ENCODE assay signal across 31 mouse cellular contexts in the genomic region with DNA sequence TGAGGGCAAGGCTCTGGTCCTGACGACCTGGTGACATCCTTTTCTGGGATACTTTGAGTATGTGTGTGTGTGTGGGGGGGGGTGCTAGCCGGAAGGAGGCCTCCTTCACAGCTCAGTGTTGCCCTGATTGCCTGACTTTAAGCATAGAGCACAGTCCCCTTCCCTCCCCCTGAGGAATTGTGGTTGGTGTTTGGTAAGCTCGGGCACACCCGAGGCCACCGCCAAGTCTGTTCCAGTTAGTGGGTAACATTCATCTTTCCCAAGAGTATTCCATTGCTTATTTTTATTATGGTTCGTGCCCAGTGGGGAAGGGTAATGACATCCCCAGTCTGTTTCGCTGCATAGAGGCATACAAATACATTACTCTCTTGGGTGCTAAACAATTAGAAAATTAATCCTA.
DNase-seq lines count a peak whose midpoint lies in the region; ATAC-seq and TF ChIP-seq lines count a peak whose summit lies in the region.
"Had no signal": no experiment of that assay in that cellular context is flagged by ENCODE, and none has a peak within 500 bp of the region (broad histone marks: within the 10 kb centered on the region; RNA-seq: fewer than 3 reads in every experiment).

No protein-coding gene starts in this region.

- no peak overlapping the region for H3K4me2 ChIP-seq in forebrain, embryonic 14.5 days (ENCODE audit: low read length)
- no peak overlapping the region for H3K4me2 ChIP-seq in hindbrain, embryonic 12.5 days (replicated peaks)
- H3K4me2 ChIP-seq in hindbrain, postnatal 0 days (ENCODE audit: low read depth, low read length): no peak overlapping the region
- H3K4me2 ChIP-seq: embryonic facial prominence, embryonic 15.5 days; forebrain, embryonic 12.5 days; heart, embryonic 12.5 days; heart, embryonic 15.5 days; hindbrain, embryonic 15.5 days had no signal

- DNase-seq in adrenal gland, postnatal 10 days: peak; percentile 27
- no peak for DNase-seq in adrenal gland, adult 8-10 months
- no peak for DNase-seq in forebrain, embryonic 10.5 days (ENCODE audit: extremely low spot score, low spot score)
- DNase-seq in forebrain, embryonic 14.5 days (ENCODE audit: low spot score): no peak
- DNase-seq in hindbrain, postnatal 0 days (ENCODE audit: low spot score): no peak
- DNase-seq in 3134 (ENCODE audit: extremely low read depth, insufficient read length, low spot score): peak; percentile 24
- DNase-seq in layer of hippocampus, adult 9-10 months (ENCODE audit: low spot score): no peak
- DNase-seq: adrenal gland, adult 2 months; B cell, adult 2 months; cerebellum, adult 11-12 months; cerebellum, adult 8-10 months; cerebellum, postnatal 10 days; cerebellum, postnatal 36 days; embryo, embryonic 11 days; gastrocnemius, postnatal 10 days; gastrocnemius, postnatal 36 days; heart, postnatal 10 days; heart, postnatal 36 days; kidney, adult 2 months had no signal

- H3K27me3 ChIP-seq in forebrain, embryonic 10.5 days (ENCODE audit: poor library complexity, severe bottlenecking): peaks cover 45% of the 10 kb centered on the region
- no peaks in the 10 kb centered on the region for H3K27me3 ChIP-seq in forebrain, embryonic 14.5 days (replicated peaks; ENCODE audit: control insufficient read depth, insufficient read depth, low read length)
- no peaks in the 10 kb centered on the region for H3K27me3 ChIP-seq in hindbrain, embryonic 12.5 days
- H3K27me3 ChIP-seq in hindbrain, postnatal 0 days (ENCODE audit: insufficient read depth, low read length): no peaks in the 10 kb centered on the region
- H3K27me3 ChIP-seq: CH12.LX; embryonic facial prominence, embryonic 15.5 days; heart, embryonic 12.5 days; heart, embryonic 15.5 days; hindbrain, embryonic 15.5 days; Patski had no signal

- WGBS in forebrain, embryonic 10.5 days: 76% methylated on average over 7 of the region's 7 CpGs
- WGBS in forebrain, embryonic 14.5 days: 84% methylated on average over 7 of the region's 7 CpGs
- WGBS in hindbrain, embryonic 12.5 days: 75% methylated on average over 7 of the region's 7 CpGs
- 81% methylated on average over 7 of the region's 7 CpGs for WGBS in hindbrain, postnatal 0 days

- 0 out of 2 replicates have a peak overlapping the region, but pooled peaks have one; percentile 40 for H3K27ac ChIP-seq in forebrain, embryonic 10.5 days
- H3K27ac ChIP-seq in forebrain, embryonic 14.5 days (ENCODE audit: low read depth, low read length): no peak overlapping the region
- peak overlapping the region; percentile 17; the same call in 1 of the 2 replicates for H3K27ac ChIP-seq in hindbrain, embryonic 12.5 days
- H3K27ac ChIP-seq in hindbrain, postnatal 0 days: no peak overlapping the region
- H3K27ac ChIP-seq: embryonic facial prominence, embryonic 15.5 days; heart, embryonic 15.5 days; hindbrain, embryonic 15.5 days had no signal

- peaks cover 29% of the 10 kb centered on the region for H3K4me1 ChIP-seq in forebrain, embryonic 10.5 days
- H3K4me1 ChIP-seq in forebrain, embryonic 14.5 days (ENCODE audit: control insufficient read depth, insufficient read depth, low read length): no peaks in the 10 kb centered on the region
- no peaks in the 10 kb centered on the region for H3K4me1 ChIP-seq in hindbrain, embryonic 12.5 days
- H3K4me1 ChIP-seq in hindbrain, postnatal 0 days (ENCODE audit: insufficient read depth, low read length): no peaks in the 10 kb centered on the region
- H3K4me1 ChIP-seq: embryonic facial prominence, embryonic 15.5 days; heart, embryonic 15.5 days; hindbrain, embryonic 15.5 days had no signal

- no peaks in the 10 kb centered on the region for H3K36me3 ChIP-seq in forebrain, embryonic 10.5 days (replicated peaks)
- no peaks in the 10 kb centered on the region for H3K36me3 ChIP-seq in forebrain, embryonic 14.5 days (ENCODE audit: control insufficient read depth, insufficient read depth, low read length)
- no peaks in the 10 kb centered on the region for H3K36me3 ChIP-seq in hindbrain, embryonic 12.5 days
- no peaks in the 10 kb centered on the region for H3K36me3 ChIP-seq in hindbrain, postnatal 0 days (ENCODE audit: insufficient read depth, low read length)
- H3K36me3 ChIP-seq: embryonic facial prominence, embryonic 15.5 days; forebrain, embryonic 12.5 days; G1E; heart, embryonic 12.5 days; heart, embryonic 15.5 days; hindbrain, embryonic 15.5 days had no signal

- H3K9ac ChIP-seq in forebrain, embryonic 14.5 days (ENCODE audit: low read length): no peak overlapping the region
- no peak overlapping the region for H3K9ac ChIP-seq in hindbrain, embryonic 12.5 days
- no peak overlapping the region for H3K9ac ChIP-seq in hindbrain, postnatal 0 days (replicated peaks; ENCODE audit: low read length)
- H3K9ac ChIP-seq: embryonic facial prominence, embryonic 15.5 days; forebrain, embryonic 12.5 days; heart, embryonic 12.5 days; heart, embryonic 15.5 days; hindbrain, embryonic 15.5 days had no signal

- H3K4me3 ChIP-seq in forebrain, embryonic 10.5 days: no peak overlapping the region
- no peak overlapping the region for H3K4me3 ChIP-seq in forebrain, embryonic 14.5 days (ENCODE audit: low read depth, low read length)
- no peak overlapping the region for H3K4me3 ChIP-seq in hindbrain, embryonic 12.5 days
- H3K4me3 ChIP-seq in hindbrain, postnatal 0 days (ENCODE audit: low read length): no peak overlapping the region
- H3K4me3 ChIP-seq: embryonic facial prominence, embryonic 15.5 days; forebrain, embryonic 12.5 days; heart, embryonic 12.5 days; heart, embryonic 15.5 days; hindbrain, embryonic 15.5 days had no signal

- no peak for TF ChIP-seq CTCF in hindbrain, postnatal 0 days (IDR thresholded peaks at IDR 0.05; ENCODE audit: low read depth)

- no peak for ATAC-seq in forebrain, embryonic 14.5 days
- no peak for ATAC-seq in hindbrain, embryonic 12.5 days (ENCODE audit: low FRiP score)
- no peak for ATAC-seq in hindbrain, postnatal 0 days
- ATAC-seq: forebrain, embryonic 16.5 days; inflammation-experienced regulatory T-cells, adult 6 months; intestine, embryonic 16.5 days; Patski had no signal

- no peaks in the 10 kb centered on the region for H3K9me3 ChIP-seq in forebrain, embryonic 10.5 days
- no peaks in the 10 kb centered on the region for H3K9me3 ChIP-seq in forebrain, embryonic 14.5 days (replicated peaks; ENCODE audit: control insufficient read depth, low read length)
- H3K9me3 ChIP-seq in hindbrain, embryonic 12.5 days (replicated peaks): no peaks in the 10 kb centered on the region
- H3K9me3 ChIP-seq in hindbrain, postnatal 0 days (ENCODE audit: low read length): no peaks in the 10 kb centered on the region
- H3K9me3 ChIP-seq: embryonic facial prominence, embryonic 15.5 days; forebrain, embryonic 12.5 days; heart, embryonic 12.5 days; heart, embryonic 15.5 days; hindbrain, embryonic 15.5 days had no signal

Comparison
In these comparisons a context has a peak if more than half of its experiments do, and no peak if none do; other contexts are left out.
1. DNase-seq: peak in adrenal gland, postnatal 10 days (single experiment) and 3134 (single experiment); none in adrenal gland, adult 8-10 months (single experiment), forebrain, embryonic 10.5 days (single experiment), forebrain, embryonic 14.5 days (single experiment), hindbrain, postnatal 0 days (single experiment) and layer of hippocampus, adult 9-10 months (single experiment).
2. H3K27ac ChIP-seq: peak in forebrain, embryonic 10.5 days (single experiment) and hindbrain, embryonic 12.5 days (single experiment); none in forebrain, embryonic 14.5 days (single experiment) and hindbrain, postnatal 0 days (single experiment).